Mouse (Mus musculus) adrenal gland, adult (tissue): ENCODE measurements around the gene Trpv4.

Source experiments
- DNase-seq, 2 experiments: peaks; one replicate each; pipeline ENCODE4 v3.0.0; 2022 to 2023; ENCODE audit warnings: low spot score in 1 of 2; ENCODE audit not compliant: inconsistent age in 2 of 2

Gene Trpv4

GRCm38 (mm10) chr5:114658255-114658654 lies at the start of gene Trpv4:
Trpv4 (minus strand) TSS chr5:114658421.
- DNase-seq: no peak

- peak; percentile 94 to 98 for DNase-seq
Measured at GRCm38 (mm10) chr5:114707265-114708068, 49.2 kb upstream of the Trpv4 start, which contains the start of gene Tchp. Tchp (plus strand) TSS chr5:114707760.

- DNase-seq: no peak
Measured at GRCm38 (mm10) chr5:114702403-114703392, 44.5 kb upstream of the Trpv4 start.

- DNase-seq: peak; percentile 31 to 44
Measured at GRCm38 (mm10) chr5:114699015-114699414, 40.8 kb upstream of the Trpv4 start.

GRCm38 (mm10) chr5:114698044-114698746 lies 40.0 kb upstream of the Trpv4 start:
- DNase-seq: peak in 1 of 2 experiments; percentile 48

- no peak for DNase-seq
Measured at GRCm38 (mm10) chr5:114696939-114697338, 38.7 kb upstream of the Trpv4 start.

- no peak for DNase-seq
Measured at GRCm38 (mm10) chr5:114695775-114696174, 37.6 kb upstream of the Trpv4 start.

- peak; percentile 94 to 96 for DNase-seq
Measured at GRCm38 (mm10) chr5:114690633-114691567, 32.7 kb upstream of the Trpv4 start, which contains the start of gene Gltp. Gltp (minus strand) TSS chr5:114690984.

GRCm38 (mm10) chr5:114689700-114690366 lies 31.6 kb upstream of the Trpv4 start:
- DNase-seq: peak in 1 of 2 experiments; percentile 74

- DNase-seq: no peak
Measured at GRCm38 (mm10) chr5:114688703-114689102, 30.5 kb upstream of the Trpv4 start.

- DNase-seq: peak in 1 of 2 experiments; percentile 53
Measured at GRCm38 (mm10) chr5:114687901-114688300, 29.7 kb upstream of the Trpv4 start.

GRCm38 (mm10) chr5:114686726-114687210 lies 28.5 kb upstream of the Trpv4 start:
- DNase-seq: peak in 1 of 2 experiments; percentile 39

- DNase-seq: peak in 1 of 2 experiments; percentile 80
Measured at GRCm38 (mm10) chr5:114685986-114686385, 27.8 kb upstream of the Trpv4 start.

GRCm38 (mm10) chr5:114681717-114682116 lies 23.5 kb upstream of the Trpv4 start:
- DNase-seq: no peak

- no peak for DNase-seq
Measured at GRCm38 (mm10) chr5:114680676-114681285, 22.6 kb upstream of the Trpv4 start.

- DNase-seq: no peak
Measured at GRCm38 (mm10) chr5:114679841-114680591, 21.8 kb upstream of the Trpv4 start.

GRCm38 (mm10) chr5:114674594-114674993 lies 16.4 kb upstream of the Trpv4 start:
- no peak for DNase-seq

- no peak for DNase-seq
Measured at GRCm38 (mm10) chr5:114673114-114673513, 14.9 kb upstream of the Trpv4 start.
